Mouse (Mus musculus) heart, adult 2 months (tissue): ENCODE measurements around the gene Mta2.

ENCODE experiments used
- CTCF ChIP-seq: fragments of 200-600 bp; IDR thresholded peaks from 2 replicates; pipeline ENCODE4 v1.8.1; 2022; ENCODE audit warnings: antibody characterized with exemption, mild to moderate bottlenecking, moderate library complexity
- POLR2A ChIP-seq: fragments of 200-500 bp; IDR thresholded peaks from 2 replicates; pipeline ENCODE4 v1.6.1; 2011; ENCODE audit warnings: mild to moderate bottlenecking, low read depth, low read length, control low read depth; ENCODE audit not compliant: insufficient read depth

GRCm38 (mm10) chr19:8997546-8997945 lies 55.9 kb downstream of the Mta2 start:
- TF ChIP-seq CTCF (peak; percentile 21; the same call in 1 of the 2 replicates), POLR2A (peak; percentile 64)
